Mouse (Mus musculus): ENCODE data around the gene Mettl11b. TPM values are rescaled to one million over a fixed set of nuclear protein-coding genes. Genes with fewer than 3 reads are reported as not detected.

Gene Mettl11b
- polyA plus RNA-seq, 1 experiment from 2014 or later: 0.88 TPM

DNA sequence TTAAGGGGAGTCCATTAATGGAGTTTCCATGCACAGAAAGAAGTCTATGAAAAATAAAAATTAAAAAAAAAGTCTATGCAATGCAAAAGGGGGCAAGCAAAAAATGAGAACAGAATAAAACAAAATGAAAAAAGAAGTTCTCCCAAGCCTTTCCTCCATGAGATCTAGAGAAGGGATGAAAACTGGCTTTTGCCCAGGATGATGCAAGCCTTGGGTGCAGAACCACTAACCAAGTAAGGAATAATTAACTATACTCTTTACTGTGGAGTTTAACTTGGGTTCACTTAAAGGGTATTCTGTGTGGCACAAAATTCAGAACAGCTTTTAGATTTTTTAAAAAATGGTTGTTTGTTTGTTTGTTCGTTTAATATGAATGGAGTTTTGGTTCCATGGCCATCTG is 62.6 kb downstream of the Mettl11b start:
- Histone ChIP-seq H3K9ac (ENCODE audit: low read length) (no peak overlapping the region), H3K4me3 (ENCODE audit: low read depth, low read length) (no peak overlapping the region), H3K9me3 (ENCODE audit: control insufficient read depth, low read length) (no peaks in the 10 kb centered on the region), H3K27ac (ENCODE audit: low read depth, low read length) (no peak overlapping the region), H3K36me3 (ENCODE audit: control insufficient read depth, insufficient read depth, low read length) (no peaks in the 10 kb centered on the region), H3K4me1 (replicated peaks; ENCODE audit: control insufficient read depth, insufficient read depth, low read length) (no peaks in the 10 kb centered on the region), H3K4me2 (ENCODE audit: low read depth, low read length, severe bottlenecking) (no peak overlapping the region), H3K27me3 (ENCODE audit: control insufficient read depth, insufficient read depth, low read length) (no peaks in the 10 kb centered on the region)
- DNase-seq (ENCODE audit: low spot score): no peak
- WGBS: 89% methylated on average over 1 of the region's 1 CpGs
- no peak for ATAC-seq (replicated peaks; ENCODE audit: low FRiP score)

DNA sequence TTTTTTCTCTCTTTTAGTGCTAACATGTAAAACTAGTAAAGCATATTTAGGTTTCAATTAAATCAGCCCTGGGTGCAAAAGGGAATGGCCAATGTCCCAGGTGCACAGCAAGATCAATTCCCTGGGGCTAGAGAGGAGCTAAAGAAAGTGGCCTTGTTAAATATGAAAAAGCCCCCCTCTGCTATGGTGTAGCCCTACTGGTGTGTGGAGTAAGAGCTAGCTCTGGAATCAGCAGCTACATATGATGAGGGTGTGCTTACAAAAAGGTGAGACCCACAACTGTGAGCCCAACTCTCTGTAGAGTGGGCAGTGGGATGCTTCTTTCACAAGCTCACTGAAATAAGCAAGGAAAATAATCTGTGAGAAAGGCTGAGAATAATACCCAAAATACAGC is 66.5 kb downstream of the Mettl11b start:
- H3K4me3 ChIP-seq (ENCODE audit: low read depth, low read length): no peak overlapping the region
- H3K9me3 ChIP-seq (ENCODE audit: control insufficient read depth, low read length): no peaks in the 10 kb centered on the region
- H3K4me2 ChIP-seq (ENCODE audit: low read depth, low read length, severe bottlenecking): no peak overlapping the region
- no peaks in the 10 kb centered on the region for H3K36me3 ChIP-seq (ENCODE audit: control insufficient read depth, insufficient read depth, low read length)
- no peak overlapping the region for H3K27ac ChIP-seq (ENCODE audit: low read depth, low read length)
- DNase-seq (ENCODE audit: low spot score) (no peak), ATAC-seq (replicated peaks; ENCODE audit: low FRiP score) (no peak)
- no peaks in the 10 kb centered on the region for H3K4me1 ChIP-seq (replicated peaks; ENCODE audit: control insufficient read depth, insufficient read depth, low read length)
- H3K27me3 ChIP-seq (ENCODE audit: control insufficient read depth, insufficient read depth, low read length): no peaks in the 10 kb centered on the region
- H3K9ac ChIP-seq (ENCODE audit: low read length): no peak overlapping the region

- Histone ChIP-seq H3K9ac (ENCODE audit: low read length) (no peak overlapping the region), H3K4me1 (replicated peaks; ENCODE audit: control insufficient read depth, insufficient read depth, low read length) (no peaks in the 10 kb centered on the region), H3K9me3 (ENCODE audit: control insufficient read depth, low read length) (no peaks in the 10 kb centered on the region), H3K27me3 (ENCODE audit: control insufficient read depth, insufficient read depth, low read length) (no peaks in the 10 kb centered on the region), H3K4me2 (ENCODE audit: low read depth, low read length, severe bottlenecking) (no peak overlapping the region), H3K4me3 (ENCODE audit: low read depth, low read length) (no peak overlapping the region), H3K27ac (ENCODE audit: low read depth, low read length) (no peak overlapping the region), H3K36me3 (ENCODE audit: control insufficient read depth, insufficient read depth, low read length) (no peaks in the 10 kb centered on the region)
- DNase-seq (ENCODE audit: low spot score) (no peak), ATAC-seq (replicated peaks; ENCODE audit: low FRiP score) (no peak)
- 79% methylated on average over 7 of the region's 7 CpGs for WGBS
Observed at GRCm38 (mm10) chr1:163657766-163658534, 67.1 kb downstream of the Mettl11b start.

- ATAC-seq (replicated peaks; ENCODE audit: low FRiP score): no peak
- WGBS: 80% methylated on average over 2 of the region's 2 CpGs
Observed at GRCm38 (mm10) chr1:163657056-163657455, 68.0 kb downstream of the Mettl11b start.

GRCm38 (mm10) chr1:163656432-163656831 is 68.6 kb downstream of the Mettl11b start:
- DNase-seq (ENCODE audit: low spot score) (no peak), ATAC-seq (replicated peaks; ENCODE audit: low FRiP score) (no peak)
- Histone ChIP-seq H3K4me2 (ENCODE audit: low read depth, low read length, severe bottlenecking) (no peak overlapping the region), H3K4me3 (ENCODE audit: low read depth, low read length) (no peak overlapping the region), H3K27ac (ENCODE audit: low read depth, low read length) (no peak overlapping the region), H3K4me1 (replicated peaks; ENCODE audit: control insufficient read depth, insufficient read depth, low read length) (no peaks in the 10 kb centered on the region), H3K9ac (ENCODE audit: low read length) (no peak overlapping the region), H3K27me3 (ENCODE audit: control insufficient read depth, insufficient read depth, low read length) (no peaks in the 10 kb centered on the region), H3K36me3 (ENCODE audit: control insufficient read depth, insufficient read depth, low read length) (no peaks in the 10 kb centered on the region), H3K9me3 (ENCODE audit: control insufficient read depth, low read length) (no peaks in the 10 kb centered on the region)
- 95% methylated on average over 5 of the region's 5 CpGs for WGBS

More at GRCm38 (mm10) chr1:163657056-163657455, 68.0 kb downstream of the Mettl11b start:
- DNase-seq (ENCODE audit: low spot score): no peak
- Histone ChIP-seq H3K9ac (ENCODE audit: low read length) (no peak overlapping the region), H3K27me3 (ENCODE audit: control insufficient read depth, insufficient read depth, low read length) (no peaks in the 10 kb centered on the region), H3K4me1 (replicated peaks; ENCODE audit: control insufficient read depth, insufficient read depth, low read length) (no peaks in the 10 kb centered on the region), H3K9me3 (ENCODE audit: control insufficient read depth, low read length) (no peaks in the 10 kb centered on the region), H3K36me3 (ENCODE audit: control insufficient read depth, insufficient read depth, low read length) (no peaks in the 10 kb centered on the region), H3K4me2 (ENCODE audit: low read depth, low read length, severe bottlenecking) (no peak overlapping the region), H3K4me3 (ENCODE audit: low read depth, low read length) (no peak overlapping the region), H3K27ac (ENCODE audit: low read depth, low read length) (no peak overlapping the region)

Other genes with a start within 250 kb of the Mettl11b start
- gene Kifap3, start 54.4 kb upstream of the Mettl11b start, polyA plus RNA-seq (2014; fragmentation: Nextera tagmentation; extraction: Ambion mirVana): 45.1 and 49.1 TPM in 2 replicates
- gene Scyl3, start 203.9 kb upstream of the Mettl11b start, polyA plus RNA-seq (2014; fragmentation: Nextera tagmentation; extraction: Ambion mirVana): 20.1 and 21.3 TPM in 2 replicates

All from forebrain, embryonic 11.5 days (tissue).